Mouse (Mus musculus): Measurements from ENCODE around the gene Dpep3. TPM values are rescaled to one million over a fixed set of nuclear protein-coding genes. Genes with fewer than 3 reads are reported as not detected.
A peak's percentile ranks its signal among the peaks of the same experiment; 100 is the strongest.
"Not testable (repeated sequence)": the region's sequence is repeated elsewhere in the genome, so short reads cannot be mapped to it uniquely, and the experiment has no call there.

Gene Dpep3
- not detected for total RNA-seq (2021)
- long read RNA-seq, experiment 1 = 0 reads
- long read RNA-seq, experiment 2 = 0 reads

GRCm38 (mm10) chr8:105979325-105979724 lies at the start of gene Dpep3:
Dpep3 (minus strand) TSS chr8:105979429.
- no peak for DNase-seq (ENCODE audit: low spot score in 2 of 2)

- peak; percentile 78 to 89 for DNase-seq (ENCODE audit: low spot score in 2 of 2)
These were observed 43.3 kb upstream of the Dpep3 start for GRCm38 (mm10) chr8:106022483-106022882.

GRCm38 (mm10) chr8:106018039-106018438 lies 38.8 kb upstream of the Dpep3 start:
- DNase-seq (ENCODE audit: low spot score in 2 of 2) = no peak

- no peak for DNase-seq (ENCODE audit: low spot score in 2 of 2)
These were observed 37.9 kb upstream of the Dpep3 start for GRCm38 (mm10) chr8:106017130-106017529.

- no peak for DNase-seq (ENCODE audit: low spot score in 2 of 2)
These were observed 37.1 kb upstream of the Dpep3 start for GRCm38 (mm10) chr8:106016284-106016683.

DNA sequence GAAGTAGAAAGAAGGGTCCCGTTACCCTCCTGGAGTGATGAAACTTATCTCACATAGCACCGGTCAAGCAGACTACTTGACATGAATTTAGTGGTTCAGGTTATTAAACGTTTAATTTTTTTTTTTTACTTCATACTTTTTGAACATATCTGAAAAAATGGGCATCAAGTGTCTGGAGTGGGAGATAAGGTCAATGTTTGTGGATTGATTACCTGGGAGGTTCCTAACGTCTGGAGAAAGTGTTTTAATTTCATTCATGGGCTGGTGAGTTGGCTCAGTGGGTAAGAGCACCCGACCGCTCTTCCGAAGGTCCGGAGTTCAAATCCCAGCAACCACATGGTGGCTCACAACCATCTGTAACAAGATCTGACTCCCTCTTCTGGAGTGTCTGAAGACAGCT lies 33.0 kb upstream of the Dpep3 start:
- DNase-seq (ENCODE audit: low spot score in 2 of 2) = not testable (repeated sequence)

DNA sequence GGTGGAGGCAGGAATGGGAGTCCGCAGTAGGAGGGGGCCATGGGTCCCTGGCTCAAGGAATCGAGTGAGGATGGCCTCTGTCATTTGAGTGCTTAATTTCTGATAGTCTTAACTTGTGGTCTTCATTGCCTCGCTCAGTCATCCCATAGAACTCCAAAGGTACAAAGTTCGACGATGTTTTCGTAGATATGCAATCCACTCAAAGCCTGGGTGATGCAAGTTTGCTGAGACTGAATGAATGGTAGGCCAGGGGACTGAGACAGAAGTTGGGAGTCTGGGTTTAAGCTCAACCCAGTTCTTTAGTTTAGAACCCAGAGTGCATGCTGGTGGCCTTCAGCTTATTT lies 32.4 kb upstream of the Dpep3 start, which contains the start of gene Ddx28:
Gene Ddx28 (minus strand): TSS at position 240 of the 344 bp plus-strand sequence.
- no peak for DNase-seq (ENCODE audit: low spot score in 2 of 2)

DNA sequence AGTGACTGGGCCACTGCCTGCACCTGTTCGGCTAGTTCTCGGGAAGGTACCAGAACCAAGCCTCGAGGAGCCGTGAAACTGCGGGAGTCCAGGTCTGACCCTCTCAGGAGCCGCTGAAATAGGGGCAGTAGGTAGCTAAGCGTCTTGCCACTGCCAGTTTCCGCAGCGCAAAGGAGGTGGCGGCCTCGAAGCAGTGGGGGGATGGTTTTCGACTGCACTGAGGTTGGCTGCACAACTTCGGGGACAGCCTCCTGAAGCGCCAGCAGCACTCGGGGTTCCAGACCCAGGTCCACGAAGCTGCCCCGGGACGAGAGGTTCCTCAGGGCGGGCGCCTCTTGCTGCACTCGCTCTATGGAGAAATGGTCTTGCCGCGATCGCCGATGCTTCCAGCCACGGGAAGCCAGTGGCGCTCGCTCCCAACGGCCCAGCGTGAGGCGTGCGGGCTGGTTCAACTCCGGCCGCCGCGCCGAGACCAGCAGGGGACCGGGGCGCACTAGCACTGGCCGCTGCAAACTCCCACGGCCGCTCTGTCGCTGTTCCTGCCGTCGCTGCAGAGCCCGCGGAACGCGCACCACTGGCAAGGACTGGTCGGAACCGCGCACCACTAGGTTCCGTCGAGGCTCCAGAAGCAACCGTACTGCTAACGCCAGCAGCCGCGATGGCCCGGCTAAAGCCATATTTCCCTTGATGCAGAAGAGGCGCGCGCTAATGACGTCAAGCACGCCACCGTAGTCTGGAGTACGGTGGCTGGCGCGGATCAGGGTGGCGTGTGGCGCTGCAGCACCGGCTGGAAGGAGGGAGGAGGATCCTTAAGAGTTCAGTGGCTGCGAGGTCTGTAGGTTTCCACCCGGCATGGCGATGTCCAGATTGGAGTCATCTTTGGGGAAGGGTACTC lies 31.8 kb upstream of the Dpep3 start:
- DNase-seq (ENCODE audit: low spot score in 2 of 2) = peak; percentile 90 to 94

- not testable (repeated sequence) for DNase-seq (ENCODE audit: low spot score in 2 of 2)
These were observed 28.7 kb upstream of the Dpep3 start for GRCm38 (mm10) chr8:106007891-106008290.

- DNase-seq (ENCODE audit: low spot score in 2 of 2) = no peak
These were observed 27.9 kb upstream of the Dpep3 start for GRCm38 (mm10) chr8:106007135-106007534.

DNA sequence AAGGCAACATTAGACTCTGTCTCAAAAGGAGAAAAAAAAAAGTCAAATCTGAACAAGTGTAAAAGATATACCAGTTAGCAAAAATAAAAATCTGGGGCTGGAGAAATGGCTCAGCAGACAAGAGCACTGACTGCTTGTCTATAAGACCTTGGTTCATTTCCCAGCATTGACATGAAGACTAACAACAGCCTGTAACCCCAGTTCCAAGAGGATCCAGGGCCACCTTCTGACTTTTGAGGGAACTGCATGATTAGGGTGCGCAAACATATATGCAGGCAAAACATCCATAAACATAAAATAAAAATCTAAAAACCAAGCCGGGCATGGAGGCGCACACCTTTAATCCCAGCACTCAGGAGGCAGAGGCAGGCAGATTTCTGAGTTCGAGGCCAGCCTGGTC lies 27.2 kb upstream of the Dpep3 start:
- DNase-seq (ENCODE audit: low spot score in 2 of 2) = no peak

DNA sequence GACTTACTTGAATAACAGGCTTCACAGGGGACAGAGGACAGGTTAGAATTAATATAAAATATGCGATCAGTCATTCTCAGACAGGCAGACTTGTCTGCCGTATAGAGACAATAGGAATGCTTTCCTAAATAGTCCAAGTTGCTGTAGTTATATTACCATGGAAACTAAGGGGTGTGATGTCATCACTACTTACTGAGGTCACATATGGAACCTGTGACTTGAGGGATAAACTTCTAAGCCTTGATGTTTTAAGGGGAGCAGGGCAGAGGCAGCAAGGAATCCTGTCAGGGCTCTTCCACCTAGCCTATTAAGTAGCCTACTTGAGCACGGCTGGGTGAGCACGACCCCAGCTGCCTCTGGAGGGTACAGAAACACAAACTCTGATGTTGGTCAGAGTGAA lies 26.6 kb upstream of the Dpep3 start, which contains the start of gene Dpep2nb:
Gene Dpep2nb (minus strand): TSS at position 101 of the 400 bp plus-strand sequence.
- no peak for DNase-seq (ENCODE audit: low spot score in 2 of 2)

DNA sequence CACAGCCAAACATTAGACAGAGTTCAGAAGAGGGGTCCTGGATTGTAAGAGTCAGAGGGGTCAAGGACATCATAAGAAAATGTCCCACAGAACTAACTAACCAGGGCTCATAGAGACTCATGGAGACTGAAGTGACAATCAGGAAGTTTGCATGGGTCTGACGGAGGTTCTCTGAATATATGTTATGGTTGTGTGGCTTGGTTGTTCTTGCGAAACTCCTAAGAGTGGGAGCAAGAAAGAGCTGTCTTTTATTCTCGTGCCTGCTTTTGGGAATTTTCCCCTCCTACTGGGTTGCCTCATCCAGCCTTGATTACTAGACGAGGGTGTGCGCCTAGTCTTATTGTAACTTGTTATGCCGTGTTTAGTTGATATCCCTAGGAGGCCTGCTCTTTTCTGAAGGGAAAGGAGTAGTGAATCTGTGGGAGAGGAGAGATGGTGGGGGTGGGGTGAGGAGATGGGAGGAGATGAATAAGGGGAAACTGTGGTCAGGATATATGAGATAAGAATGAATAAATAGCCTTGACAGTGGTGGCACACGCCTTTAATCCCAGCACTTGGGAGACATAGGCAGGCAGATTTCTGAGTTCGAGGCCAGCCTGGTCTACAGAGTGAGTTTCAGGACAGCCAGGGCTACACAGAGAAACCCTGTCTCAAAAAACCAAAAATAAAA lies 25.4 kb upstream of the Dpep3 start:
- no peak for DNase-seq (ENCODE audit: low spot score in 2 of 2)

DNA sequence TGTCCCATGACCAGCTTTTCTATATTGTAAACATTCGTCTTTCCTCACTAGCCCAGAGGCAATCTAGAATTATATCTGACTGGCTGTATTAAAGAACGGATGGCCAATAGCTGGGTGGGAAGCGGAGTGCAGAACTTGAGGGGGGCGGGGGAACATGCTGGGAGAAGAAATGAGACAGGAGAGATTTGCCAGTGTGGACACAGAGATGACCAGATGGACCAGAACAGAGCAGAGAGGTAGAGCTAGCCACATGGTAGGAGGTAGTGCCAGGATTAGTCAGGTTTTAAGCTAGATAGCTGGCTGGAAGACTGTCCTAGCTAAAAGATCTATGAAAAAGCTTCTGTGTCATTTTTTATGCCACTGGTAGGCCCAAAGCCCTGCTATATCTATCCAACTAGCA lies 22.7 kb upstream of the Dpep3 start:
- no peak for DNase-seq (ENCODE audit: low spot score in 2 of 2)

DNA sequence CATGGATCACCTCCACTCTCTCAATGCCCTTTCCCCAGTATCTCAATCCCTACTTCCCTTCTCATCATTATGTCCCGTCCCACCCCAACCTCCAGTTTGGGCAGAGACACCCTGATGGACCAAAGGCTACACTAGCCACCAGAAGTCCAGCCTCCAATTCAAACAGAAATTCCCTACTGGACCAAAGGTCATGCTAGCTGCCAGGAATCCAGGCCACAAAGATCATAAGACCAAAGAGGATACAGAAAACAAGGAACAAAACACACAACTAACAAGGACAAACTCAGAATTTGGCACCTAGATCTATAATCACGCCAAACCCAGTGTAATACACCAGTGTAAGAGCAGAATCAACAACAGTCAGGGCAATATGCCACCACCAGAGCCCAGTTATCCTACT lies 19.7 kb upstream of the Dpep3 start:
- DNase-seq (ENCODE audit: low spot score in 2 of 2) = no peak

DNA sequence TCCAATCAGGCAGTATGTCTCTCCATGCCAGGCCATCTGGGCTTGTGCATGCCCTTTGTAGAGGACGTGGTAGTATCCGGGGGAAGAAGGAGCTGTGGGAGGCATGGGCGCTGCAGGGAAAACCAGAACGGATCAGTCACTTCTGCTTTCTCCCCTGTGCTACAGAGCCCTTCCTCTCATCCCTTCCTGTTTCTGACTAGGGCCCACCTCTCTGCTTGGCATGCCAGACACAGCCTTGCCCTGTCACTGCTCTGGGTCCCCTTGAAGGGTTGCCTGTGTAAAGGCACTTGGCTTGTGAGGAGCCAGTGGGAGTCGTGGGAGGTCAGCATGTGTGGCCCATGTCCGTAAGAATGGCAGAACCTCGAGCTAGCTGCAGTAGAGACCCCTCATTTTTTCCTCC lies 17.1 kb upstream of the Dpep3 start:
- no peak for DNase-seq (ENCODE audit: low spot score in 2 of 2)

DNA sequence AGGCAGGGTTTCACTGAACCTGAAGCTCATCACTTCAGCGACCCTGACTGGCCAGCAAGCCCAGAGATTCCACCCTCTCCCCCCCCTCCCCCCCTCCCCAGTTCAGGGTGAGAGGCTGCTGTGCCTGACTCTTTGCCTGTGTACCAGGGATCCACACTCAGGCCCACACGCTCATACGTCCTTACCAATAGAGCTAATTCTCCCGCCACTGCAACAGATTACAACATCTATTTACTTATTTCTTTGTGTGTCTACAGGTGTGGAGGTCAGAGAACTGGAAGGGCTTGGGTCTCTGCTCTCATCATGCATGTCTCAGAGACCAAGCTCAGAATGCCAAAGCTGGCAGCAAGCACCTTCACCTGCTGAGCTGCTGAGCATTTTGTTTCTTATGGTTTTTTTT lies 14.0 kb upstream of the Dpep3 start:
- no peak for DNase-seq (ENCODE audit: low spot score in 2 of 2)

GRCm38 (mm10) chr8:105992499-105992898 lies 13.3 kb upstream of the Dpep3 start:
- DNase-seq (ENCODE audit: low spot score in 2 of 2) = no peak

DNA sequence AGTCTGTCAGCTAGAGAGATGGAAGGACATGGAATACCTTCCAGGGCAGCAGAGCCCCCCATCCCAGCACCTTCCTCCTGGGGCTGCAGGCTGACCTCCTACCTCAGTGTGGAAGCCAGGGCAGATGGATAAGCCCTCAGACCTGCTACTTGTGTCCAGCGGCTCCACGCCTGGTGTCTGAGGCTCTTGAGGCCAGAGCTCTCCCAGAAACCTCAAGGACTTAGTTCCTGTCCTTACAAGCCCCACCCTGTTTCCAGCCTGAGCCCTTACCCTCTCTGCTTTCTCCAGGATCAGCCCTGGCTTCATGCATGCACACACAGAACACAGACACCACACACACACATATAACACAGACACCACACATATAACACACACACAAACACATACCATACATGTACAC lies 12.3 kb upstream of the Dpep3 start:
- DNase-seq (ENCODE audit: low spot score in 2 of 2) = no peak

DNA sequence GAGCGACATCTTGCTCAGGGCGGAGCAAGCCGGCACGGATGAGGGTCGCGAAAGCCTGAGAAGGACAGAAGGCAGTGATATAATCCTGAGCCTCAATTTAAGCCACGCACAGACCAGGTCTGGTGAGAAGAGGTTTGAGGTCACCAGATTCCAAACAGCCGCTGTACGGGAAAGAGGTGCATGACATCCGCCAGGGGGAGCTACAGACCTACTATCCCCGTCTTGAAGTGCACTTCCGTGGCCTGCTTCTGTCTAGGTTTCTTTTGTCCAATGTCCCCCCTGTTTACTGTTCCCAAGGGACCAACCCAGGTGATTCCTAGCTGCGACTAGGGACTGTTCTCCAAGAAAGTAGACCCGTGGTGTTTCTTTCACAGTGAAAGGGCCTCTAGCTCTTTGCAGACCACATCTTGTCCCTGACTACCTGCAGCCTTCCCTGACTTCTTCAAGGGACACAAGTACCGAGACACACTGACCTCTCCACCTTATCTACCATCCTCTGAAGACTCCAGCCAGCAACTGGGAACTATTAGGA lies 11.7 kb upstream of the Dpep3 start, which contains the start of gene Dus2:
Gene Dus2 (plus strand): TSS at position 482 of the 532 bp plus-strand sequence.
- peak; percentile 62 to 78 for DNase-seq (ENCODE audit: low spot score in 2 of 2)

- DNase-seq (ENCODE audit: low spot score in 2 of 2) = no peak
These were observed 9.3 kb upstream of the Dpep3 start for GRCm38 (mm10) chr8:105988546-105988945.

GRCm38 (mm10) chr8:105983406-105983805 lies 4.2 kb upstream of the Dpep3 start:
- not testable (repeated sequence) for DNase-seq (ENCODE audit: low spot score in 2 of 2)

All from layer of hippocampus, postnatal 14 days (tissue).